Mouse (Mus musculus) liver, adult 2 months (tissue): ENCODE data around the gene Mapkapk2. TPM values are rescaled to one million over a fixed set of nuclear protein-coding genes. Genes with fewer than 3 reads are reported as not detected.

Experiments used
- DNase-seq: peaks from one replicate; pipeline ENCODE4 v3.0.0-alpha.2; 2011; ENCODE audit warnings: low read depth, low spot score; ENCODE audit errors: extremely low read depth
- H3K27ac ChIP-seq: fragments of 200-500 bp; replicated peaks from 2 replicates; pipeline ENCODE4 v1.5.1; 2012; ENCODE audit warnings: low read depth, mild to moderate bottlenecking, control low read depth, inconsistent platforms, low read length; ENCODE audit not compliant: insufficient read depth
- H3K27me3 ChIP-seq: fragments of 200-500 bp; 2 replicates; pipeline ENCODE4 v1.6.1; 2012; ENCODE audit warnings: mild to moderate bottlenecking, moderate library complexity, low read length, inconsistent platforms; ENCODE audit not compliant: control insufficient read depth, insufficient read depth
- H3K36me3 ChIP-seq: fragments of 200-500 bp; 2 replicates; pipeline ENCODE4 v1.6.1; 2012; ENCODE audit warnings: low read length, inconsistent platforms; ENCODE audit not compliant: control insufficient read depth, insufficient read depth
- H3K4me1 ChIP-seq: fragments of 200-500 bp; 2 replicates; pipeline ENCODE4 v1.6.1; 2011; ENCODE audit warnings: low read length; ENCODE audit not compliant: control insufficient read depth, insufficient read depth
- H3K4me3 ChIP-seq: fragments of 200-500 bp; 2 replicates; pipeline ENCODE4 v1.5.1; 2011; ENCODE audit warnings: low read depth, mild to moderate bottlenecking, control low read depth, low read length, moderate library complexity; ENCODE audit not compliant: insufficient read depth
- H3K79me2 ChIP-seq: fragments of 200-500 bp; 2 replicates; pipeline ENCODE4 v1.6.1; 2012; ENCODE audit warnings: inconsistent platforms, mild to moderate bottlenecking, low read length, moderate library complexity; ENCODE audit not compliant: control insufficient read depth, insufficient read depth
- H3K9ac ChIP-seq: fragments of 200-500 bp; 2 replicates; pipeline ENCODE4 v1.6.1; 2012; ENCODE audit warnings: low read depth, mild to moderate bottlenecking, control low read depth, inconsistent platforms, low read length
- CTCF ChIP-seq: fragments of 200-500 bp; IDR thresholded peaks from 2 replicates; pipeline ENCODE4 v1.5.1; 2011; ENCODE audit warnings: low read depth, low read length, control low read depth
- POLR2A ChIP-seq: fragments of 200-500 bp; IDR thresholded peaks from 2 replicates; pipeline ENCODE4 v1.6.1; 2011; ENCODE audit warnings: low read length, control low read depth; ENCODE audit not compliant: insufficient read depth; ENCODE audit errors: extremely low read depth
- whole genome bisulfite sequencing: fragments of 180-500 bp; shearing (Covaris S2); methylation state at CpG from one replicate; pipeline ENCODE4 v1.1.7; 2018; 5-methylcytosine and 5-hydroxymethylcytosine counted together
- polyA plus RNA-seq: library from polyadenylated mRNA; depleted of rRNA; stranded (reverse); fragments of >200 nt; gene quantifications from 2 replicates; pipeline ENCODE4 v1.2.3, GENCODE M21; 2012
- total RNA-seq: library from RNA; depleted of rRNA; stranded (reverse); fragments of >200 nt; gene quantifications from 2 replicates; pipeline ENCODE4 v1.2.3, GENCODE M21; 2014

Gene Mapkapk2
- total and polyA plus RNA-seq, 2 experiments = 30.0 to 45.4 TPM

DNA sequence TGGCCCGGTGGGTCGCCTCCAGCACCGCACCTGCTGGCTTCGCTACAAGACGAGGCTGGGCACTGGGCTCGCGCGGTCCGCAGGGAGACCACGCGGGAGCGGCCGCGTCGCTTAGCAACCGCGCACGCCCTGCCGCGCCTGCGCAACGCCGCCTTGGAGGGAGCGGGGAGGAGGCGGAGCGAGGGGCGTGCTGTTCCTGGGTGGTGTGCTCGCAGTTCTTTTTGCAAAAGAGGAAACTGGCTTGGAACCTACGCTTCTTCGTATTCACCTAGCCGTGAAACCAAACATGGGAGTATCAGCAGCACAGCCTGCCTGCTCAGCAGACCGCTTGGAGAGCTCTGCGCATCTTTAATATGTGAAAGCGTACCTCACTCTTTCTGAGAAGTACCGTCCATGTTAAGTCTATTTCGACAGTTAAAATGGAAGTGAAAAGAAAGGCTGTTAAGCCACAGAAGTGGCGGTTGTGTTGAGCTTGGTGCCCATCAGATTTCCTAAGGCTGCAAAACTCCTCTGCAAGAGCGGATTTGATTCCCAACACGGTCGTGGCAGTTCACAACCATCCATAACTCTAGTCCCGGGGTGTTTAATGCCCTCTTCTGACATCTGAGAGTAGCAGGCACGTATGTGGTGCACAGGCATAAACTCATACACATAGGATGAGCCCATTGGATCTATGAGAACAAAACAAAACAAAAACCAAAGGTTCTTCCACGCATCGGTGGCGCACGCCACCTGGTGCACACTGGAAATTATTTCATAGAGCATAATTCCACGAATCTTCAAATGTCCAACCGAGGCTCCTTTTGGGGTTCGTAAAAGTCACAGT, 40.8 kb upstream of the Mapkapk2 start, which contains the start of gene Dyrk3:
Dyrk3 (minus strand) TSS at position 150 of the 826 bp plus-strand sequence.
- H3K4me1 ChIP-seq = no peaks in the 10 kb centered on the region; the same call in 1 of the 2 replicates
- H3K4me3 ChIP-seq = peak within 1 kb of the TSS; percentile 86
- peak within 1 kb of the TSS; percentile 77 for H3K27ac ChIP-seq
- H3K79me2 ChIP-seq = no peaks in the 10 kb centered on the region
- TF ChIP-seq POLR2A (no peak), CTCF (peak; percentile 69)
- peak within 1 kb of the TSS; percentile 78 for H3K9ac ChIP-seq
- 1% methylated on average over 49 of the region's 49 CpGs for WGBS
- DNase-seq = peak; percentile 85
- no peaks in the 10 kb centered on the region for H3K27me3 ChIP-seq
- no peaks in the 10 kb centered on the region for H3K36me3 ChIP-seq

DNA sequence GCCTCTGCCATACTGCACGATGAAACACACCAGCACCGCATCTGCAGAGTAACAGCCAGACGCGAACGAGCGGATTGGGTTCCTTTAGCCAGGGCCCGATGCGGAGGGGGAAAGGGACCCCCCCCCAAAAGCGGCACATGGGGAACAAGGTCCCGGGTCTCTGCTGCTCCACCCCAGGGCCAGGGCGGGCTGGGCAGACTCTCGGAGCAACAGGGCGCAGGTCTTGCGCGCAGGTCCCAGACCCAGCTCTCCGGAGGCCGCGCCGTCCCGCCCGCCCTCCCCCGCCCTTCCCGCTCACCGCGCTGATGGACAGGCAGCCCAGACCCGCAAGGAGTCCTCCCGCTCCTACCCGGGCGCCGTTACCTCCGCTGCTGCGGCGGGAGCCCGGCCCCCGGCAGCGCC, 40.1 kb upstream of the Mapkapk2 start:
- DNase-seq = no peak
- Histone ChIP-seq H3K27me3 (no peaks in the 10 kb centered on the region), H3K4me3 (peak overlapping the region; percentile 86)

DNA sequence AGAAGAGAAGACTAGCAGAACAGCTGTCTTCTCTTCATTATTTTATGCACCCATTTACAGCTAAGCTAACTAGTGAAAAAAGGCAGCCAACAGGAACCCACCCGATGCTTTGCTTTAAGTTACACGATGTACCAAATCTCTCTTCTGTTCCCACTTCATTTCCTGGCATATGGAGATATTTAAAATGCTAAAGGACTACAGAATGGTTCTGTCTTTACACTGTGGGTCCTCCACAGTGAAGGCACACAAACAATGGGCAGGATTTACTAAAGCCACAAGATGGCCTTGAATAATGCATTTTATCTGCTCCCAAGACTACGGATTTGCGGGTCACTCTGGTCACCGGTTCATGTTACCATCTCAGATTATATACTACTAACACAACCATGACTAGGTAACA, 39.5 kb upstream of the Mapkapk2 start:
- Histone ChIP-seq H3K79me2 (no peaks in the 10 kb centered on the region), H3K9ac (no peak overlapping the region), H3K27me3 (no peaks in the 10 kb centered on the region), H3K36me3 (no peaks in the 10 kb centered on the region), H3K4me1 (no peaks in the 10 kb centered on the region; the same call in 1 of the 2 replicates), H3K4me3 (no peak overlapping the region), H3K27ac (no peak overlapping the region)
- no peak for DNase-seq
- WGBS = 63% methylated on average over 5 of the region's 5 CpGs
- no peak for TF ChIP-seq POLR2A
- TF ChIP-seq CTCF = no peak

More for the DNA sequence above, 40.1 kb upstream of the Mapkapk2 start:
- TF ChIP-seq CTCF = no peak
- TF ChIP-seq POLR2A = no peak
- Histone ChIP-seq H3K36me3 (no peaks in the 10 kb centered on the region), H3K79me2 (no peaks in the 10 kb centered on the region), H3K9ac (peak overlapping the region; percentile 78), H3K4me1 (no peaks in the 10 kb centered on the region; the same call in 1 of the 2 replicates), H3K27ac (no peak overlapping the region)
- under 1% methylated on average over 36 of the region's 36 CpGs for WGBS

DNA sequence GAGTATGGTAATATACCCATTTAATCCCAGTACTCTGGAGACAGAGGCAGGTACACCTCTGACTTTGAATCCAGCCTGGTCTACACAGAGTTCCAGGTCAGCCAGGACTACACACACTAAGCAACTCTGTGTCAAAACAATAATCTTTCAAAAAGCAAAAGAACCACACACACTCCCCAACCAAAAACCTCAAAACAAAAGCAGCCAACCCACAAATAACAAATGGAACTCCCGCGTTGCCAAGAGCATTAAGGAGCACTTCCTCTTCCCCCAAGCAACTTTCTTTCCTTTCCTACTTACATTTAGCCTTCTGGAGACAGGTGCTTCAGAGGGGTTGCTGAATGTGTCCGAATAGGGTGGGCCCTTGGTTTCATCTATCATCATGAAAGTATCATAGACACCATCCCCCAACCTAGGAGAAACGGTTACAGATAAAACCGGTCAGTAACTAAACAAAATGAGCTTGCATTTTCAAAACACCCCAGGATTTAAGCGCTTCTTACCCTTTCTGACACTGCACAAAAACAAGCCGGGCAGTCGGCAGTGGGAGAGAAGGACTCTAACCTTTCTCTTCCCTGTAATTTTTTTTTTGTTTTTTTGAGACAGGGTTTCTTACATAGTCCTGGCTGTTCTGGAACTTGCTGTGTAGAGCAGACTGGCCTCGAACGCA, 38.5 kb upstream of the Mapkapk2 start:
- Histone ChIP-seq H3K4me1 (no peaks in the 10 kb centered on the region; the same call in 1 of the 2 replicates), H3K27me3 (no peaks in the 10 kb centered on the region), H3K4me3 (no peak overlapping the region), H3K36me3 (no peaks in the 10 kb centered on the region), H3K27ac (no peak overlapping the region), H3K79me2 (no peaks in the 10 kb centered on the region), H3K9ac (no peak overlapping the region)
- TF ChIP-seq CTCF (no peak), POLR2A (no peak)
- no peak for DNase-seq
- 89% methylated on average over 10 of the region's 10 CpGs for WGBS

DNA sequence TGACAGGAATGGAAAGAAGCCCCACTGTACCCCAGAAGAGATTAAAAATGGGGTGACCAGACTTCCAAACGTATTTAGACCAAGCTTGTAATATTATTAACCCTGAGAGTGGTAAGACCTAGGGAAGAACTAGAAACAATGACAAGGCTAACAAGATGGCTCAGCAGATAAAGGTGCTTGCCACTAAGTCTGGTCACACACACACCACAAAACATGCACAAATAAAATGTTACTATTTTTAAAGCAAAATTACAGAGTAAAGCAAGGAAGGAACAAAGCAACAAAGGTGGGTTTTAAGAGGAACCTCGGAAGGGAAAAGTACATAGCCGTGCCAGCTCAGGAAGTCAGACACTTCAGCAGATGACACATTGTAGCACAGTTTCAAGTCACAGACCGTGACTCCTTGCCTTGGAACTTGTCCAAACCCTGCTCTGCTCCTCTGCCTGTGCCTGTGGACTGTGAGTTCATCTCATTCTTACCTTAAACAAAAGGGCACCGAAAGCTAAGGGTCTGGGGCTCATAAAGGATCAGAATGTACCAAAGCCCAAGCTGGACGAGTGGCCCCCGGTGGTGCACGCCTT, 37.4 kb upstream of the Mapkapk2 start:
- no peaks in the 10 kb centered on the region for H3K79me2 ChIP-seq
- no peak overlapping the region for H3K27ac ChIP-seq
- no peaks in the 10 kb centered on the region for H3K36me3 ChIP-seq
- no peak for DNase-seq
- no peak overlapping the region for H3K4me3 ChIP-seq
- no peak overlapping the region for H3K9ac ChIP-seq
- no peaks in the 10 kb centered on the region for H3K27me3 ChIP-seq
- no peaks in the 10 kb centered on the region; the same call in 1 of the 2 replicates for H3K4me1 ChIP-seq
- TF ChIP-seq CTCF (no peak), POLR2A (no peak)
- WGBS = 72% methylated on average over 8 of the region's 8 CpGs
